Comparison of ENCODE assay signal across 9 mouse cellular contexts in the genomic region with DNA sequence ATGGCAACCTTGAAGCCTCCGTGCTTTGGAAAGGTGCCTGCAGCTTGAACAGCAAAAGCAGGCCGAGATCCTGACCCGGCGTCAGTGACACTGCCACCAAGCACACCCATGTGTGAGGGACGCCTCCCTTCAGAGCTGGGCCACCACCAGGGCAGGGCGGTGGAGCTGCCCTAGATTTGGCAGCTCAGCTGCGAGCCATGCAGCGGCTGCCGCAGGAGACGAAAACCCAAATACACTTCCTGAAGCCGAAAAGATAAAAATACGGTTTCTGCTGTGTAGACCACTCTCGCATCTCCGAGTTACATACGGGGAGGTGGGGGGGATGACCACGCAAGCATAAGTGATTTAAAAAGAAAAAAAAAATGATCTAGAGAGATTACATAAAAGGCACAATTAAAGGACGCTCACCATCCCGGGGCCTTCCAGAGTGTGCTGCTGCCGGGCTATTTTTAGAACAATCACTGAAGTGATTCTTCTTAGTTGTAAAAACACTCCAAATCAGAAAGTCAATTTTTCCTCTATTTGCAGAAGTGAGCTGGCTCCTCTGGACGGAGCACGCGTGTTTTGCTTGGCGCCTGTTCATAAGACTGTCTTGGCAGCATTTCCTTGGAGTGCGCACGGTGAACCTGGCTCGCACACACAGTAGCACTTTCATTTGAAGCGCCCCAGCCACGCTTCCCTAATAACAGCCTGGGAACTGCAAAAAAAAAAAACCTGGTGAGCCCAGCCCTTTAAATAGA.
DNase-seq lines count a peak whose midpoint lies in the region; ATAC-seq lines count a peak whose summit lies in the region.
"Had no signal": no experiment of that assay in that cellular context is flagged by ENCODE, and none has a peak within 500 bp of the region (broad histone marks: within the 10 kb centered on the region; RNA-seq: fewer than 3 reads in every experiment).

No protein-coding gene starts in this region.

- peaks cover 84% of the 10 kb centered on the region for H3K4me1 ChIP-seq in embryonic facial prominence, embryonic 15.5 days
- peaks cover 75% of the 10 kb centered on the region for H3K4me1 ChIP-seq in heart, embryonic 13.5 days
- peaks cover 46% of the 10 kb centered on the region for H3K4me1 ChIP-seq in kidney, embryonic 14.5 days (ENCODE audit: control insufficient read depth, insufficient read depth, low read length)
- H3K4me1 ChIP-seq: liver, embryonic 15.5 days had no signal

- 33% methylated on average over 28 of the region's 28 CpGs for WGBS in embryonic facial prominence, embryonic 15.5 days
- WGBS in heart, embryonic 13.5 days, result 16% methylated on average over 28 of the region's 28 CpGs
- WGBS in kidney, embryonic 14.5 days, result 49% methylated on average over 28 of the region's 28 CpGs

- H3K27ac ChIP-seq in embryonic facial prominence, embryonic 15.5 days (replicated peaks), result peak overlapping the region; percentile 70
- H3K27ac ChIP-seq in heart, embryonic 13.5 days (replicated peaks), result peak overlapping the region; percentile 89
- H3K27ac ChIP-seq in kidney, embryonic 14.5 days (ENCODE audit: low read depth, low read length), result peak overlapping the region; percentile 67
- H3K27ac ChIP-seq: liver, embryonic 15.5 days had no signal

- no peak overlapping the region for H3K4me3 ChIP-seq in embryonic facial prominence, embryonic 15.5 days (replicated peaks)
- peak overlapping the region; percentile 39 for H3K4me3 ChIP-seq in heart, embryonic 13.5 days
- no peak overlapping the region for H3K4me3 ChIP-seq in kidney, embryonic 14.5 days (ENCODE audit: low read length)
- H3K4me3 ChIP-seq: liver, embryonic 15.5 days had no signal

- peak overlapping the region; percentile 34; the same call in 1 of the 2 replicates for H3K4me2 ChIP-seq in embryonic facial prominence, embryonic 15.5 days (replicated peaks)
- peak overlapping the region; percentile 65 for H3K4me2 ChIP-seq in heart, embryonic 13.5 days
- H3K4me2 ChIP-seq in kidney, embryonic 14.5 days (replicated peaks; ENCODE audit: low read depth, low read length), result peak overlapping the region; percentile 6
- H3K4me2 ChIP-seq: liver, embryonic 15.5 days had no signal

- no peaks in the 10 kb centered on the region for H3K36me3 ChIP-seq in embryonic facial prominence, embryonic 15.5 days
- H3K36me3 ChIP-seq in heart, embryonic 13.5 days, result no peaks in the 10 kb centered on the region
- no peaks in the 10 kb centered on the region for H3K36me3 ChIP-seq in kidney, embryonic 14.5 days (ENCODE audit: control insufficient read depth, insufficient read depth, low read length)
- H3K36me3 ChIP-seq: liver, embryonic 15.5 days had no signal

- DNase-seq in retina, postnatal 1 day, result peak; percentile 49
- DNase-seq in retina, embryonic 14.5 days (ENCODE audit: low spot score), result no peak
- peak; percentile 81 for DNase-seq in lung, adult 18-20 months
- peak; percentile 65 to 72 for DNase-seq in right cerebral cortex, postnatal 36 days (ENCODE audit: low spot score in 2 of 2)
- DNase-seq in spleen, postnatal 14 days (ENCODE audit: low spot score in 2 of 2), result no peak

- H3K9ac ChIP-seq in embryonic facial prominence, embryonic 15.5 days, result no peak overlapping the region
- H3K9ac ChIP-seq in heart, embryonic 13.5 days, result peak overlapping the region; percentile 69
- H3K9ac ChIP-seq in kidney, embryonic 14.5 days (ENCODE audit: low read depth, low read length), result no peak overlapping the region
- H3K9ac ChIP-seq: liver, embryonic 15.5 days had no signal

- H3K27me3 ChIP-seq in embryonic facial prominence, embryonic 15.5 days, result no peaks in the 10 kb centered on the region
- H3K27me3 ChIP-seq in heart, embryonic 13.5 days (replicated peaks), result peaks cover 21% of the 10 kb centered on the region; the same call in 1 of the 2 replicates
- H3K27me3 ChIP-seq in kidney, embryonic 14.5 days (ENCODE audit: control insufficient read depth, insufficient read depth, low read length), result no peaks in the 10 kb centered on the region
- H3K27me3 ChIP-seq: liver, embryonic 15.5 days had no signal

- H3K9me3 ChIP-seq in embryonic facial prominence, embryonic 15.5 days (replicated peaks), result no peaks in the 10 kb centered on the region
- no peaks in the 10 kb centered on the region for H3K9me3 ChIP-seq in heart, embryonic 13.5 days
- no peaks in the 10 kb centered on the region for H3K9me3 ChIP-seq in kidney, embryonic 14.5 days (ENCODE audit: control insufficient read depth, low read length)
- H3K9me3 ChIP-seq: liver, embryonic 15.5 days had no signal

- peak; percentile 56 for ATAC-seq in embryonic facial prominence, embryonic 15.5 days (ENCODE audit: insufficient number of reproducible peaks, low FRiP score, low TSS enrichment, low read depth)
- ATAC-seq in heart, embryonic 13.5 days (ENCODE audit: extremely low read depth, insufficient number of reproducible peaks, low FRiP score, low TSS enrichment), result peak; percentile 45; the same call in 1 of the 2 replicates
- ATAC-seq in kidney, embryonic 14.5 days (ENCODE audit: low FRiP score, low TSS enrichment), result no peak

Comparison
In these comparisons a context has a peak if more than half of its experiments do, and no peak if none do; other contexts are left out.
1. DNase-seq: peak in retina, postnatal 1 day (single experiment), lung, adult 18-20 months (2 of 2) and right cerebral cortex, postnatal 36 days (2 of 2); none in retina, embryonic 14.5 days (single experiment) and spleen, postnatal 14 days (0 of 2).
2. H3K4me2 ChIP-seq: peak in every context shown above with its lines; median percentile 65 in heart, embryonic 13.5 days; 34 in embryonic facial prominence, embryonic 15.5 days; 6 in kidney, embryonic 14.5 days.
3. Peak in every context shown above with its lines, with median percentiles within 50 percentile points of each other: H3K27ac ChIP-seq.